Mouse (Mus musculus) heart, adult 2 months (tissue): ENCODE measurements around the gene Fbxo2.

Experiments
- CTCF ChIP-seq: fragments of 200-600 bp; IDR thresholded peaks from 2 replicates; pipeline ENCODE4 v1.8.1; 2022; ENCODE audit warnings: antibody characterized with exemption, mild to moderate bottlenecking, moderate library complexity
- EP300 ChIP-seq: fragments of 200-500 bp; IDR thresholded peaks from 2 replicates; pipeline ENCODE4 v1.6.1; 2011; ENCODE audit warnings: low read depth, low read length, control low read depth; ENCODE audit not compliant: insufficient read depth

DNA sequence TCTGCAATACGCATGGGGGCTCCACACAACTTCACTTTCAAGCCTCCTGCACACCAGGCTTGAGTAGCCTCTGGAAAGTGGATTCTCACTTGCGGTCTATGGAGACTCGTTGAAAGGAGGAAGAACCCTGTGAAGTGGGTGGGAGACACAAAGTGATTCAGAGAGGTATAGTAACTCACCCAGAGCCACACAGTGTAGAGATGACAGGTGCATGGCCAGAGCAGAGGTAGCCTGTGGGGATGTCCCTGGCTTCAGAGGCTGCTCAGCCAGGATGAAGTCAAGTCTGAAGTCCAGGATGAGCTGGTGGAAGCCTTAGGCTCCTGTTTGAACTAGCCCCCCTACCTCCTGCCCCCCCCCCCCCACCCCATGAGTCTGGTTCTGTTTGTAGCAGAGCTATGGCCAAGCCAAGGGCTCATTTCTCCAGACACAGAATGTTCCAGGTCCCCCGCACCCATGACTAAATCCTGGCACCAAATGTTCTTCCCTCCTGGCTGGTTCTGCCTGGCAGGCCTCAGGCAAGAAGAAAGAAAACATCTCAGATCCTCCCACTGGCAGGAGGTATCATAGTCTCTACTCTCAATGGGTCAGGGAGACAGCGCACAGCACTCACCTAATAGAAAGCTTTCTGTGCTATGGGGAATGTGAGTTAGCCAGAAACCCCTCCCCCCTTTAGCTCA, 54.2 kb downstream of the Fbxo2 start:
- TF ChIP-seq CTCF (no peak), EP300 (no peak)
